Mouse (Mus musculus) G1E (cell line): ENCODE results near the gene Med15.

Experiments
- CTCF ChIP-seq: IDR thresholded peaks from 2 replicates; pipeline ENCODE4 v1.5.1; 2012; ENCODE audit warnings: low read depth, low read length, inconsistent platforms, mixed read lengths
- GATA1 ChIP-seq: IDR thresholded peaks from 2 replicates; pipeline ENCODE4 v1.6.1; 2012; ENCODE audit warnings: borderline replicate concordance, low read length, inconsistent platforms, mixed read lengths

- TF ChIP-seq CTCF (no peak), GATA1 (no peak)
Measured at GRCm38 (mm10) chr16:17724448-17724847, 8.2 kb downstream of the Med15 start.
